Mouse (Mus musculus) kidney, adult 2 months (tissue): ENCODE results near the gene 4933402D24Rik. TPM values are rescaled to one million over a fixed set of nuclear protein-coding genes. Genes with fewer than 3 reads are reported as not detected.
A peak's percentile ranks its signal among the peaks of the same experiment; 100 is the strongest.

Source experiments
- DNase-seq: peaks from one replicate; pipeline ENCODE4 v3.0.0; 2021
- H3K27ac ChIP-seq: fragments of 200-500 bp; 2 replicates; pipeline ENCODE4 v1.5.1; 2012; ENCODE audit warnings: low read depth, low read length, control low read depth, inconsistent platforms; ENCODE audit not compliant: insufficient read depth
- H3K27me3 ChIP-seq: fragments of 200-500 bp; replicated peaks from 2 replicates; pipeline ENCODE4 v1.6.1; 2012; ENCODE audit warnings: mild to moderate bottlenecking, moderate library complexity, low read length, inconsistent platforms; ENCODE audit not compliant: control insufficient read depth, insufficient read depth
- H3K36me3 ChIP-seq: fragments of 200-500 bp; 2 replicates; pipeline ENCODE4 v1.6.1; 2012; ENCODE audit warnings: mild to moderate bottlenecking, moderate library complexity, low read length, inconsistent platforms; ENCODE audit not compliant: control insufficient read depth, insufficient read depth
- H3K4me1 ChIP-seq: fragments of 200-500 bp; 2 replicates; pipeline ENCODE4 v1.6.1; 2011; ENCODE audit warnings: low read length; ENCODE audit not compliant: control insufficient read depth, insufficient read depth
- H3K4me3 ChIP-seq: fragments of 200-500 bp; 2 replicates; pipeline ENCODE4 v1.5.1; 2011; ENCODE audit warnings: mild to moderate bottlenecking, low read depth, low read length, control low read depth; ENCODE audit not compliant: insufficient read depth
- CTCF ChIP-seq: fragments of 200-500 bp; conservative IDR thresholded peaks from 2 replicates; pipeline ENCODE4 v1.5.1; 2011; ENCODE audit warnings: low read depth, mild to moderate bottlenecking, control low read depth, low read length, moderate library complexity, mixed read lengths; ENCODE audit not compliant: insufficient read depth, insufficient read length
- POLR2A ChIP-seq: fragments of 200-500 bp; IDR thresholded peaks from one replicate; pipeline ENCODE4 v1.6.1; 2011; ENCODE audit warnings: low read depth, low read length, control low read depth
- WGBS: fragments of 180-500 bp; shearing (Covaris S2); methylation state at CpG from one replicate; pipeline ENCODE4 v1.1.7; 2018; 5-methylcytosine and 5-hydroxymethylcytosine counted together
- polyA plus RNA-seq: library from polyadenylated mRNA; depleted of rRNA; stranded (reverse); fragments of >200 nt; gene quantifications from 2 replicates; pipeline ENCODE4 v1.2.3, GENCODE M21; 2012

Gene 4933402D24Rik
- polyA plus RNA-seq, 1 experiment: not detected

GRCm38 (mm10) chr1:63768112-63768511, 955 bp downstream of the 4933402D24Rik start:
- H3K27ac ChIP-seq: no peak overlapping the region
- H3K27me3 ChIP-seq: no peaks in the 10 kb centered on the region
- H3K4me1 ChIP-seq: no peaks in the 10 kb centered on the region
- H3K36me3 ChIP-seq: no peaks in the 10 kb centered on the region
- H3K4me3 ChIP-seq: no peak overlapping the region
- no peak for TF ChIP-seq CTCF
- TF ChIP-seq POLR2A: no peak
- no peak for DNase-seq
- 46% methylated on average over 8 of the region's 8 CpGs for WGBS

- 87% methylated on average over 7 of the region's 7 CpGs for WGBS
- no peak overlapping the region for H3K27ac ChIP-seq
- no peaks in the 10 kb centered on the region for H3K36me3 ChIP-seq
- DNase-seq: no peak
- no peaks in the 10 kb centered on the region for H3K4me1 ChIP-seq
- no peak overlapping the region for H3K4me3 ChIP-seq
- TF ChIP-seq CTCF: no peak
- TF ChIP-seq POLR2A: no peak
- no peaks in the 10 kb centered on the region for H3K27me3 ChIP-seq
Measured at GRCm38 (mm10) chr1:63764395-63764794, 4.7 kb downstream of the 4933402D24Rik start.

GRCm38 (mm10) chr1:63763881-63764386, 5.1 kb downstream of the 4933402D24Rik start:
- no peaks in the 10 kb centered on the region for H3K27me3 ChIP-seq
- TF ChIP-seq POLR2A: no peak
- no peak for TF ChIP-seq CTCF
- no peak for DNase-seq
- no peaks in the 10 kb centered on the region for H3K36me3 ChIP-seq
- 0 out of 2 replicates have a peak overlapping the region, but pooled peaks have one; percentile 22 for H3K27ac ChIP-seq
- H3K4me3 ChIP-seq: no peak overlapping the region
- H3K4me1 ChIP-seq: no peaks in the 10 kb centered on the region
- WGBS: 62% methylated on average over 7 of the region's 7 CpGs

GRCm38 (mm10) chr1:63763212-63763694, 5.8 kb downstream of the 4933402D24Rik start:
- Histone ChIP-seq H3K27me3 (no peaks in the 10 kb centered on the region), H3K27ac (no peak overlapping the region), H3K4me3 (no peak overlapping the region), H3K36me3 (no peaks in the 10 kb centered on the region), H3K4me1 (no peaks in the 10 kb centered on the region)
- WGBS: 7% methylated on average over 3 of the region's 3 CpGs
- DNase-seq: peak; percentile 36
- TF ChIP-seq POLR2A (no peak), CTCF (0 out of 2 replicates have a peak, but pooled peaks have one; percentile 10)

GRCm38 (mm10) chr1:63756005-63756404, 13.1 kb downstream of the 4933402D24Rik start:
- Histone ChIP-seq H3K27ac (no peak overlapping the region), H3K27me3 (no peaks in the 10 kb centered on the region), H3K4me1 (no peaks in the 10 kb centered on the region), H3K4me3 (no peak overlapping the region), H3K36me3 (no peaks in the 10 kb centered on the region)
- TF ChIP-seq POLR2A (no peak), CTCF (no peak)
- whole genome bisulfite sequencing: 69% methylated on average over 2 of the region's 2 CpGs
- no peak for DNase-seq

GRCm38 (mm10) chr1:63730240-63730771, 38.8 kb downstream of the 4933402D24Rik start, which contains the start of the genes Mdh1b and Fastkd2:
Gene Mdh1b, minus strand, starts transcription at chr1:63730318.
Gene Fastkd2, plus strand, starts transcription at chr1:63730614.
- peak within 1 kb of the TSS; percentile 78 for H3K4me3 ChIP-seq
- no peaks in the 10 kb centered on the region for H3K36me3 ChIP-seq
- DNase-seq: peak; percentile 96
- TF ChIP-seq POLR2A (no peak), CTCF (no peak)
- H3K4me1 ChIP-seq: peaks cover 3% of the 10 kb centered on the region; the same call in 1 of the 2 replicates
- H3K27me3 ChIP-seq: no peaks in the 10 kb centered on the region
- no peak within 1 kb of the TSS for H3K27ac ChIP-seq
- under 1% methylated on average over 31 of the region's 31 CpGs for WGBS

- H3K4me3 ChIP-seq: peak overlapping the region; percentile 78
- DNase-seq: no peak
- peaks cover 3% of the 10 kb centered on the region; the same call in 1 of the 2 replicates for H3K4me1 ChIP-seq
- TF ChIP-seq POLR2A (no peak), CTCF (no peak)
- no peaks in the 10 kb centered on the region for H3K27me3 ChIP-seq
- H3K27ac ChIP-seq: no peak overlapping the region
- no peaks in the 10 kb centered on the region for H3K36me3 ChIP-seq
- WGBS: 53% methylated on average over 8 of the region's 8 CpGs
Measured at GRCm38 (mm10) chr1:63729796-63730195, 39.3 kb downstream of the 4933402D24Rik start.
